8 mouse cellular contexts compared by ENCODE assay signal in the genomic region with DNA sequence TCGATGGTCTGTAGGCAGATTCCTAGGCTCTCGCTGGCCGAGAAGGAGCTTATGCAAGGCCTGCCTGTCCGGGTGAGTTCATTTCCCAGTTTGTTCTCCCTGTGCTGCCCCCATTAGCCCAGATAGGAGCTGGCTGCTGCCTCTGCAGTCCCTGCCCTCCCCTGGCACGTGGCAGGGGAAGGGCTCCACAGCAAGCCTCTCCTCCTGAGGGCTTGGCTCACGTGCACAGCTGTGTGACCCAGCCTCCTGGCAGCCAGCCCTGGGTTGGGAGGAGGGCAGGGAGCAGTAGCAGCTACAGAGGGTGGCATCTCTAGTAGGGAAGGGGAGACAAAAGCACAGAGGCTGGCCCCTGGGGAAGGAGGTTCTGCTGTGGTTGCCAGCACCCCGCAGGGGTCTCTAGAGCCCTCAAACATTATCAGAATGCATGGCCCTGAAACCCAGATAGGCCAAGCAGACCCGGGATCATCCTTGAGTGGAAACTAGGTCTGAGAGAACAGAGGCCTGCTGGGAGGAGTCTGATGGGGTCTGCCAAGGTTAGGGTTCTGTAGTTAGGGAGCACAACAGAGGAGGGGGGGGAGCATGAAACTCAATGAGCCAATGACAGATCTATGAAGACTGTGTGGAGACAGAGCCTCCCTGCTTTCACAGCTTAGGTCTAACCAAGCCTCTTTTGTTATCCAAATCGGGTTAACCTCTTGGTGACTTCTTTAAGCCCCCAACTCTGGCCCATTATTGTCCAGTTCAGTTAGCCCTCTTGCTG. TPM values are rescaled to one million over a fixed set of nuclear protein-coding genes. Genes with fewer than 3 reads are reported as not detected.
DNase-seq lines count a peak whose midpoint lies in the region; ATAC-seq and TF ChIP-seq lines count a peak whose summit lies in the region.

No protein-coding gene starts in this region.

- peak overlapping the region; percentile 97 for H3K27ac ChIP-seq in gastrocnemius, adult 2 months
- H3K27ac ChIP-seq in hindbrain, embryonic 13.5 days, result peak overlapping the region; percentile 87
- H3K27ac ChIP-seq in midbrain, embryonic 13.5 days, result peak overlapping the region; percentile 83
- peak overlapping the region; percentile 70 for H3K27ac ChIP-seq in stomach, embryonic 15.5 days

- CTCF ChIA-PET in Patski (lab: Charles Lee), result interaction anchor here (1.5 kb wide), 1 partner anchor 14 kb away, joined by 3 read pairs; no protein-coding TSS in a partner anchor

- no peak for TF ChIP-seq CTCF in Patski (IDR thresholded peaks at IDR 0.05)
- no peak for TF ChIP-seq CTCF in gastrocnemius, adult 2 months (IDR thresholded peaks at IDR 0.05)

- 60% methylated on average over 9 of the region's 9 CpGs for WGBS in hindbrain, embryonic 13.5 days
- WGBS in midbrain, embryonic 13.5 days, result 62% methylated on average over 9 of the region's 9 CpGs
- 73% methylated on average over 9 of the region's 9 CpGs for WGBS in stomach, embryonic 15.5 days

- H3K4me2 ChIP-seq in hindbrain, embryonic 13.5 days, result no peak overlapping the region
- H3K4me2 ChIP-seq in midbrain, embryonic 13.5 days (replicated peaks), result no peak overlapping the region
- H3K4me2 ChIP-seq in stomach, embryonic 15.5 days, result no peak overlapping the region

- peak overlapping the region; percentile 44 for H3K4me3 ChIP-seq in gastrocnemius, adult 2 months
- H3K4me3 ChIP-seq in hindbrain, embryonic 13.5 days, result no peak overlapping the region
- H3K4me3 ChIP-seq in midbrain, embryonic 13.5 days (replicated peaks), result no peak overlapping the region
- no peak overlapping the region for H3K4me3 ChIP-seq in stomach, embryonic 15.5 days (replicated peaks)

- intact Hi-C loops in gastrocnemius, adult 2 months (cut with DNase I), result loop anchor here (5.0 kb wide), 1 partner anchor 47 kb away; no protein-coding TSS in a partner anchor

- POLR2A ChIA-PET in Patski (lab: Charles Lee), result interaction anchor here (1.3 to 1.4 kb wide), 2 partner anchors 35 to 40 kb away, joined by 4 to 5 read pairs; no protein-coding TSS in a partner anchor

- H3K36me3 ChIP-seq in hindbrain, embryonic 13.5 days, result peaks cover 65% of the 10 kb centered on the region
- peaks cover 64% of the 10 kb centered on the region for H3K36me3 ChIP-seq in midbrain, embryonic 13.5 days
- peaks cover 28% of the 10 kb centered on the region; the same call in 1 of the 2 replicates for H3K36me3 ChIP-seq in stomach, embryonic 15.5 days

- ATAC-seq in Patski, result peak; percentile 6
- ATAC-seq in hindbrain, embryonic 13.5 days (ENCODE audit: low FRiP score), result peak; percentile 69
- peak; percentile 38; the same call in 1 of the 2 replicates for ATAC-seq in midbrain, embryonic 13.5 days
- ATAC-seq in stomach, embryonic 15.5 days (ENCODE audit: insufficient read depth, low FRiP score, low read depth), result peak; percentile 37; the same call in 1 of the 2 replicates
- no peak for ATAC-seq in monocyte, adult 5-6 weeks (replicated peaks; ENCODE audit: insufficient number of reproducible peaks, low FRiP score, low TSS enrichment, poor library complexity, severe bottlenecking)

- no peaks in the 10 kb centered on the region for H3K27me3 ChIP-seq in Patski
- no peaks in the 10 kb centered on the region for H3K27me3 ChIP-seq in hindbrain, embryonic 13.5 days
- no peaks in the 10 kb centered on the region for H3K27me3 ChIP-seq in midbrain, embryonic 13.5 days
- no peaks in the 10 kb centered on the region for H3K27me3 ChIP-seq in stomach, embryonic 15.5 days (replicated peaks)

- 0 out of 2 replicates have a peak overlapping the region, but pooled peaks have one; percentile 43 for H3K9ac ChIP-seq in hindbrain, embryonic 13.5 days
- H3K9ac ChIP-seq in midbrain, embryonic 13.5 days (replicated peaks), result 0 out of 2 replicates have a peak overlapping the region, but pooled peaks have one; percentile 24
- no peak overlapping the region for H3K9ac ChIP-seq in stomach, embryonic 15.5 days

- H3K4me1 ChIP-seq in hindbrain, embryonic 13.5 days (replicated peaks), result peaks cover 63% of the 10 kb centered on the region
- peaks cover 58% of the 10 kb centered on the region for H3K4me1 ChIP-seq in midbrain, embryonic 13.5 days (replicated peaks)
- H3K4me1 ChIP-seq in stomach, embryonic 15.5 days, result peaks cover 45% of the 10 kb centered on the region

- no peak for DNase-seq in Patski (ENCODE audit: low read depth, low spot score)
- DNase-seq in cerebellum, adult 9-11 months, result peak; percentile 94
- DNase-seq in gastrocnemius, adult 2 months, result peak; percentile 98
- DNase-seq in layer of hippocampus, postnatal 36 days, result peak; percentile 82 to 89

- H3K9me3 ChIP-seq in hindbrain, embryonic 13.5 days, result no peaks in the 10 kb centered on the region
- no peaks in the 10 kb centered on the region for H3K9me3 ChIP-seq in midbrain, embryonic 13.5 days
- H3K9me3 ChIP-seq in stomach, embryonic 15.5 days, result no peaks in the 10 kb centered on the region

- in situ Hi-C loops in Patski (cut with MboI; ENCODE audit: low pct_unique_long_range_greater_than_20kb), result no loop called here

RNA-seq across cellular contexts. Expression of gene Cry2, which starts 10.0 kb away (rescaled TPM):
- 16.7 TPM for polyA plus RNA-seq in Patski (2021)
- 10 to 100 TPM; 12.5 to 26.8 TPM for total RNA-seq in gastrocnemius, adult 2 months (2021)
- 36.8 and 38.5 TPM in 2 replicates for polyA plus RNA-seq in hindbrain, embryonic 13.5 days (2015; fragmentation: Nextera tagmentation; extraction: Ambion mirVana)
- 100 to 1,000 TPM in 1 of 2 experiments, 10 to 100 TPM in 1; 93.7 to 101 TPM for total RNA-seq in layer of hippocampus, postnatal 36 days (2021)
- polyA plus RNA-seq in midbrain, embryonic 13.5 days (2015; fragmentation: Nextera tagmentation; extraction: Ambion mirVana), result 35.8 and 36.2 TPM in 2 replicates
- polyA plus RNA-seq in stomach, embryonic 15.5 days (2015; fragmentation: Nextera tagmentation; extraction: Ambion mirVana), result 19.2 and 23.6 TPM in 2 replicates
- total RNA-seq in monocyte, adult 5-6 weeks (2017), result 4.2 to 10.6 TPM (median 7.3 TPM) in 3 replicates

RNA-seq across cellular contexts. Expression of gene Mapk8ip1, which starts 22.8 kb away (rescaled TPM):
- 48.1 TPM for polyA plus RNA-seq in Patski (2021)
- total RNA-seq in gastrocnemius, adult 2 months (2021), result 1 to 10 TPM; 3.0 to 3.9 TPM
- polyA plus RNA-seq in hindbrain, embryonic 13.5 days (2015; fragmentation: Nextera tagmentation; extraction: Ambion mirVana), result 111 and 112 TPM in 2 replicates
- 100 to 1,000 TPM; 336 to 345 TPM for total RNA-seq in layer of hippocampus, postnatal 36 days (2021)
- 86.9 and 111 TPM in 2 replicates for polyA plus RNA-seq in midbrain, embryonic 13.5 days (2015; fragmentation: Nextera tagmentation; extraction: Ambion mirVana)
- 23.4 and 24.6 TPM in 2 replicates for polyA plus RNA-seq in stomach, embryonic 15.5 days (2015; fragmentation: Nextera tagmentation; extraction: Ambion mirVana)
- not detected in 3 replicates for total RNA-seq in monocyte, adult 5-6 weeks (2017)

RNA-seq across cellular contexts. Expression of gene Slc35c1, which starts 36.5 kb away (rescaled TPM):
- polyA plus RNA-seq in Patski (2021), result 11.0 TPM
- total RNA-seq in gastrocnemius, adult 2 months (2021), result 1 to 10 TPM; 4.9 to 5.1 TPM
- polyA plus RNA-seq in hindbrain, embryonic 13.5 days (2015; fragmentation: Nextera tagmentation; extraction: Ambion mirVana), result 10.5 and 12.0 TPM in 2 replicates
- 10 to 100 TPM; 13.3 to 14.5 TPM for total RNA-seq in layer of hippocampus, postnatal 36 days (2021)
- 8.9 and 10.6 TPM in 2 replicates for polyA plus RNA-seq in midbrain, embryonic 13.5 days (2015; fragmentation: Nextera tagmentation; extraction: Ambion mirVana)
- 27.1 and 31.0 TPM in 2 replicates for polyA plus RNA-seq in stomach, embryonic 15.5 days (2015; fragmentation: Nextera tagmentation; extraction: Ambion mirVana)
- 9.0 to 24.2 TPM (median 15.1 TPM) in 3 replicates for total RNA-seq in monocyte, adult 5-6 weeks (2017)

RNA-seq across cellular contexts. Expression of gene 1700029I15Rik, which starts 41.5 kb away (rescaled TPM):
- 2.8 TPM for polyA plus RNA-seq in Patski (2021)
- total RNA-seq in gastrocnemius, adult 2 months (2021), result 1 to 10 TPM in 1 of 2 experiments, under 1 TPM in 1; 0.69 to 1.1 TPM
- 6.3 and 6.9 TPM in 2 replicates for polyA plus RNA-seq in hindbrain, embryonic 13.5 days (2015; fragmentation: Nextera tagmentation; extraction: Ambion mirVana)
- total RNA-seq in layer of hippocampus, postnatal 36 days (2021), result 1 to 10 TPM; 3.8 to 6.4 TPM
- 8.0 and 8.9 TPM in 2 replicates for polyA plus RNA-seq in midbrain, embryonic 13.5 days (2015; fragmentation: Nextera tagmentation; extraction: Ambion mirVana)
- polyA plus RNA-seq in stomach, embryonic 15.5 days (2015; fragmentation: Nextera tagmentation; extraction: Ambion mirVana), result 3.4 and 4.0 TPM in 2 replicates
- 1.6 to 6.7 TPM (median 4.8 TPM) in 3 replicates for total RNA-seq in monocyte, adult 5-6 weeks (2017)

RNA-seq across cellular contexts. Expression of gene Large2, which starts 49.2 kb away (rescaled TPM):
- polyA plus RNA-seq in Patski (2021), result 0.55 TPM
- total RNA-seq in gastrocnemius, adult 2 months (2021), result under 1 TPM in 1 of 2 experiments, not detected in 1; 0.64 TPM
- polyA plus RNA-seq in hindbrain, embryonic 13.5 days (2015; fragmentation: Nextera tagmentation; extraction: Ambion mirVana), result 1.6 and 2.4 TPM in 2 replicates
- total RNA-seq in layer of hippocampus, postnatal 36 days (2021), result under 1 TPM in 1 of 2 experiments, not detected in 1; 0.81 TPM
- polyA plus RNA-seq in midbrain, embryonic 13.5 days (2015; fragmentation: Nextera tagmentation; extraction: Ambion mirVana), result 1.5 and 2.5 TPM in 2 replicates
- 13.4 and 13.9 TPM in 2 replicates for polyA plus RNA-seq in stomach, embryonic 15.5 days (2015; fragmentation: Nextera tagmentation; extraction: Ambion mirVana)
- total RNA-seq in monocyte, adult 5-6 weeks (2017), result not detected in 3 replicates
